Mouse (Mus musculus) limb, embryonic 15.5 days (tissue): ENCODE results near the gene Zfp638. TPM values are rescaled to one million over a fixed set of nuclear protein-coding genes. Genes with fewer than 3 reads are reported as not detected.

Source experiments
- ATAC-seq: fragments of 200-750 bp; cut with Nextera tagmentation; 2 replicates; pipeline ENCODE4 v1.8.0; 2017; ENCODE audit warnings: low read depth, moderate TSS enrichment; ENCODE audit not compliant: insufficient number of reproducible peaks, low FRiP score, low TSS enrichment
- H3K27ac ChIP-seq: fragments of 300-500 bp; sonication (generic); 2 replicates; pipeline ENCODE4 v1.5.1; 2015; ENCODE audit warnings: moderate library complexity, mild to moderate bottlenecking, inconsistent platforms
- H3K27me3 ChIP-seq: fragments of 300-500 bp; sonication (generic); 2 replicates; pipeline ENCODE4 v1.6.1; 2015; ENCODE audit warnings: inconsistent platforms
- H3K36me3 ChIP-seq: fragments of 300-500 bp; sonication (generic); 2 replicates; pipeline ENCODE4 v1.6.1; 2015; ENCODE audit warnings: inconsistent platforms
- H3K4me1 ChIP-seq: fragments of 300-500 bp; sonication (generic); 2 replicates; pipeline ENCODE4 v1.6.1; 2015; ENCODE audit warnings: inconsistent platforms
- H3K4me2 ChIP-seq: fragments of 300-500 bp; sonication (generic); 2 replicates; pipeline ENCODE4 v1.6.1; 2015; ENCODE audit warnings: mild to moderate bottlenecking, inconsistent platforms
- H3K4me3 ChIP-seq: fragments of 300-500 bp; sonication (generic); 2 replicates; pipeline ENCODE4 v1.5.1; 2015; ENCODE audit warnings: mild to moderate bottlenecking, inconsistent platforms
- H3K9ac ChIP-seq: fragments of 300-500 bp; sonication (generic); 2 replicates; pipeline ENCODE4 v1.6.1; 2015; ENCODE audit warnings: inconsistent platforms
- H3K9me3 ChIP-seq: fragments of 300-500 bp; sonication (generic); 2 replicates; pipeline ENCODE4 v1.6.1; 2016; ENCODE audit warnings: inconsistent platforms
- WGBS: fragments of 180-500 bp; shearing (Covaris S2); methylation state at CpG from one replicate; pipeline ENCODE4 v1.1.7; 2015; 5-methylcytosine and 5-hydroxymethylcytosine counted together
- polyA plus RNA-seq: library from polyadenylated mRNA; unstranded; fragments of >200 nt; fragmentation: Nextera tagmentation; extraction: Ambion mirVana; gene quantifications from 2 replicates; pipeline ENCODE4 v1.2.1, GENCODE M21; 2015

Gene Zfp638
- polyA plus RNA-seq, 1 experiment from 2014 or later: 59.3 TPM

- H3K4me3 ChIP-seq: no peak overlapping the region
- H3K4me2 ChIP-seq: no peak overlapping the region
- H3K27me3 ChIP-seq: no peaks in the 10 kb centered on the region
- H3K9me3 ChIP-seq: no peaks in the 10 kb centered on the region
- H3K9ac ChIP-seq: no peak overlapping the region
- no peak overlapping the region for H3K27ac ChIP-seq
- ATAC-seq: no peak
- no peaks in the 10 kb centered on the region for H3K36me3 ChIP-seq
- H3K4me1 ChIP-seq: no peaks in the 10 kb centered on the region
- 88% methylated on average over 2 of the region's 2 CpGs for WGBS
Observed at GRCm38 (mm10) chr6:83891687-83892086, 24.8 kb downstream of the Zfp638 start.

DNA sequence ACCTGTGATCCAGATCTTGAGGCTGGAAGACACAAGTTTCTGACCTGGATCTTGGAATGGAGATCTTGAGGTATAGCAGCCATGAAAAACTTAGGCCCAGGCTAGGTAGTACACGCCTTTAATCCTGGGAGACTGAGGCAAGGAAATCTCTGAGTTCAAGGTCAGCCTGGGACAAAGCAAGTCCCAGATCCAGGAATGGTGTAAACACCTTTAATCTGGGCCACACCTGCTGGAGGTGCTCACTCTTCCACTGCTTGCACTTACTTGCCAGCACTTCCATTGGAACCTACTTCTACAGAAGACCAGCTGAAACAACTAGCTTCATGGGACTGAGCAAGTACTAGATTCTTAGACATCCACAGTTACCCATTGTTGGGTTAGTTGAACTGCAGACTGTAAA is 26.2 kb downstream of the Zfp638 start:
- Histone ChIP-seq H3K27ac (no peak overlapping the region), H3K36me3 (no peaks in the 10 kb centered on the region), H3K9me3 (no peaks in the 10 kb centered on the region), H3K4me1 (no peaks in the 10 kb centered on the region), H3K4me2 (no peak overlapping the region), H3K27me3 (no peaks in the 10 kb centered on the region), H3K4me3 (no peak overlapping the region), H3K9ac (no peak overlapping the region)
- WGBS: 89% methylated on average over 1 of the region's 1 CpGs
- ATAC-seq: no peak

DNA sequence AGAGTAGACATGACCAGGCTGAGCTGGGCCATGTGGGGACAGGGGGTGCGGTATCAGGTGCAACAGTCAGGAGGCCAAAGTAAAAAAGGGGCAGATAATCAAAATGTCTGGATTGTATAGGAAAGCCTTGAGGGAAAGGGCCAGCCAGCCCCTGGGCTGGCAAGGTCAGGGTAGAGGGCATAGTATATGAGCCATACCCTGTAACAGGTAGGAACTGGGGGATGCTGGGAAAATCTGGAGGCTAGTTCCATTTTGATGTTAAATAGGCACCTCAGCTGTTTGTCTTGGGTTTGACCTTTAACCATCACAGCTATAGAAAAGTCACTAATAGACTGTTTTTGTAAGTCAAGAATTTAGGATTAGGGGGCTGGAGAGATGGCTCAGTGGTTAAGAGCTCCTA is 26.7 kb downstream of the Zfp638 start:
- ATAC-seq: no peak
- no peak overlapping the region for H3K4me3 ChIP-seq
- H3K4me2 ChIP-seq: no peak overlapping the region
- H3K4me1 ChIP-seq: no peaks in the 10 kb centered on the region
- H3K36me3 ChIP-seq: no peaks in the 10 kb centered on the region
- WGBS: 90% methylated on average over 1 of the region's 1 CpGs
- no peaks in the 10 kb centered on the region for H3K9me3 ChIP-seq
- no peaks in the 10 kb centered on the region for H3K27me3 ChIP-seq
- no peak overlapping the region for H3K27ac ChIP-seq
- no peak overlapping the region for H3K9ac ChIP-seq

- Histone ChIP-seq H3K9me3 (no peaks in the 10 kb centered on the region), H3K4me3 (no peak overlapping the region), H3K36me3 (no peaks in the 10 kb centered on the region), H3K27ac (no peak overlapping the region), H3K4me2 (no peak overlapping the region), H3K4me1 (no peaks in the 10 kb centered on the region), H3K9ac (no peak overlapping the region), H3K27me3 (no peaks in the 10 kb centered on the region)
- no peak for ATAC-seq
- WGBS: 66% methylated on average over 4 of the region's 4 CpGs
Observed at GRCm38 (mm10) chr6:83899142-83899541, 32.2 kb downstream of the Zfp638 start.

DNA sequence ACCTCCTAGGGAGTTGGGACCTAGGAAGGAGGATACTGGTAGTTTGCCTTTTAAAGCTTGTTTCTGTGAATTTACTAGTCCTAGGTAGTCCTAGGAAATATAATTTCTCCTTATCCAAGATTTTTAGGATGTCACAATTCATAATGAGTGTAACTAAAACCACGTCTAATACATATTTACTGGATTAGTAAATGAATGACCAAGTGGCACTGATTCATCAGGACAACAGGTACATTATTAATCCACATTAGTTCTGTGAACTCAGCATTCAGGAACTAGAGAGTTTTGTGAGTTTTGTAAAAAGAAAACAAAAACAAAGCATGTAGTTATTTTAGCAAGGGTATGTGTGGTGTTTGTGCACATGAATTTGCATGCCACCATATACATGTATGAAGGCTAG is 38.4 kb downstream of the Zfp638 start:
- Histone ChIP-seq H3K4me2 (no peak overlapping the region), H3K27ac (no peak overlapping the region), H3K4me3 (no peak overlapping the region), H3K9ac (no peak overlapping the region), H3K9me3 (no peaks in the 10 kb centered on the region), H3K27me3 (no peaks in the 10 kb centered on the region), H3K4me1 (no peaks in the 10 kb centered on the region), H3K36me3 (no peaks in the 10 kb centered on the region)
- 67% methylated on average over 1 of the region's 1 CpGs for WGBS
- no peak for ATAC-seq

DNA sequence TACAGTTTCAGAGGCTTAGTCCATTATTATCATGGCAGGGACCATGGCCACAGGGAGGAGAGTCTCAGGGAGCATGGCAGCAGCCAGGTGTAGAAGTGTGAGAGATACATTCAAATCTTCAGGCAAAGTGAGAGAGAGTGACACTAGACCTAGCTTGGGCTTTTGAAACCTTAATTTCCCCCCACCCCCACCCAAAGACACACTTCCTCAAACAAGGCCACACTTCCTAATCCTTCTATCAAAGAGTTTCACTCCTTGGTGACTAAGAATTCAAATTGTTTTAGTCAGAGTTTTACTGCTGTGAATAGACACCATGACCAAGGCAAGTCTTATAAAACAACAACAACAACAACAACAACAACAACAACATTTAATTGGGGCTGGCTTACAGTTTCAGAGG is 39.8 kb downstream of the Zfp638 start:
- Histone ChIP-seq H3K9me3 (no peaks in the 10 kb centered on the region), H3K4me2 (no peak overlapping the region), H3K27ac (no peak overlapping the region), H3K9ac (no peak overlapping the region), H3K4me1 (no peaks in the 10 kb centered on the region), H3K27me3 (no peaks in the 10 kb centered on the region), H3K4me3 (no peak overlapping the region), H3K36me3 (no peaks in the 10 kb centered on the region)
- ATAC-seq: no peak

DNA sequence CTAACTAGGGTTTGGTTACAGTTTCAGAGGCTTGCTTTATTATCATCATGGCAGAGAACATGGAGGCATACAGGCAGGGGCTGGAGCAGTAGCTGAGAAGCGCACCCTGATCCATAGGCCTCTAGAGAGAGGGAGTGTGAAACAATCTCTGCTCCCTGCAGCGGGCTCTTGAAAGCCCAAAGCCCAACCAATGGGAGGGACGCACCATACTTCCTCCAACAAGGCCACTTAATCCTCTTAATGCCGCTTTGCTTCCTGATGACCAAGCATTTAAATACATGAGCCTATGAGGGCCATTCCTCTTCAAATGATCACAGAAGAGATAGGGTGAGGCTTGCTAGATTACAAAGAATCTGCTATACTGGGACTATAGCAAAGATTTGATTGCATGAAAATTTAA is 41.5 kb downstream of the Zfp638 start:
- no peak overlapping the region for H3K4me3 ChIP-seq
- H3K27me3 ChIP-seq: 0 out of 2 replicates have a peak, but pooled peaks cover 3% of the 10 kb centered on the region
- no peak for ATAC-seq
- no peak overlapping the region for H3K27ac ChIP-seq
- no peak overlapping the region for H3K4me2 ChIP-seq
- H3K36me3 ChIP-seq: no peaks in the 10 kb centered on the region
- no peaks in the 10 kb centered on the region for H3K4me1 ChIP-seq
- H3K9ac ChIP-seq: no peak overlapping the region
- WGBS: 33% methylated on average over 4 of the region's 4 CpGs
- H3K9me3 ChIP-seq: no peaks in the 10 kb centered on the region

DNA sequence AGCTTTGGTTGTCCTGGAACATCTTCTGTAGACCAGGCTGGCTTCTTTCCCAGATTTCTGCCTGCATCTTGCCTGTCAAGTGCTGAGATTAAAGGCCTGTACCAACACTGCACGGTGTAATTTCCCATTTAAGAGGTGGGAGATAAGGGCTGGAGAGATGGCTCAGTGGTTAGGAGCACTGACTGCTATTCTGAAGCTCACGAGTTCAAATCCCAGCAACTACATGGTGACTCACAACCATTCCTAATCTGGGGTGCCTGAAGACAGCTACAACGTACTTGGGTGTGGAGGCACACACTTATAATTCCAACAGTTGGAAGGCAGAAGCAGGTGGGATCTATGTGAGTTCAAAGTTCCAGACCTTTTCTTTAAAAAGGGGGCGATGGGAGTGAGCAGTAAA is 46.8 kb downstream of the Zfp638 start:
- H3K27me3 ChIP-seq: 0 out of 2 replicates have a peak, but pooled peaks cover 3% of the 10 kb centered on the region
- H3K4me3 ChIP-seq: peak overlapping the region; percentile 97
- H3K9ac ChIP-seq: no peak overlapping the region
- no peak for ATAC-seq
- 0 out of 2 replicates have a peak overlapping the region, but pooled peaks have one; percentile 15 for H3K4me2 ChIP-seq
- H3K9me3 ChIP-seq: no peaks in the 10 kb centered on the region
- H3K36me3 ChIP-seq: no peaks in the 10 kb centered on the region
- H3K4me1 ChIP-seq: no peaks in the 10 kb centered on the region
- WGBS: 41% methylated on average over 4 of the region's 4 CpGs
- H3K27ac ChIP-seq: no peak overlapping the region

- Histone ChIP-seq H3K27ac (peak overlapping the region; percentile 98), H3K36me3 (no peaks in the 10 kb centered on the region), H3K9me3 (no peaks in the 10 kb centered on the region), H3K9ac (peak overlapping the region; percentile 98), H3K27me3 (0 out of 2 replicates have a peak, but pooled peaks cover 3% of the 10 kb centered on the region), H3K4me2 (peak overlapping the region; percentile 50; the same call in 1 of the 2 replicates), H3K4me3 (peak overlapping the region; percentile 97), H3K4me1 (no peaks in the 10 kb centered on the region)
- 0% methylated on average over 49 of the region's 50 CpGs for WGBS
- ATAC-seq: peak; percentile 97
Observed at GRCm38 (mm10) chr6:83914183-83914719, 47.3 kb downstream of the Zfp638 start.

DNA sequence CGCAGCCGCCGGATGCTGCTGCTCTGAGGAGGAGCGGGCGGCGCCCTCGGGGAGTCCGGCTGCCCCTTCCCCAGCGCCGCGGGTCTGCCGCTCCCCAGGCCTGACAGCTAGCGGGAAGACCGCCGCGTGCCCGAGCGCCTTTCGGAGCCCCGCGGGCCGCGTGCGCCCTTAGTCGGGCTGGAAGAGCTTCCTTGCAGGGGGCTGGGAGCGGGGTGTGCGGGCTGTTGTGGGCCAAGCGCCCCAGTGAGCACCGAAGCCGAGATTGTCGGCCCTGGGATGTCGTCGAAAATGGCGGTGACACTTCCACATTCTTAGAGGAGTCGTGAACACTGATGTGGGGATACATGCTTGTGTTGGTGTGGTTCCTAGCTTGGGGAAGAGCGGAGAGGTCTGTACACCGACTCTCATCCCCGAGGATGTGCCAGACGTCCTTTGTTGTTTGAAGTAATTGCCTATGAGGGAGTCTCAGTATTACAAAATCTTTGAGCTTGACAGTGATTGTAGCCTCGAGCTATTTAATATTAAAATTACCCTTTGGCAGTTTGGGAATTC is 47.9 kb downstream of the Zfp638 start:
- under 1% methylated on average over 40 of the region's 40 CpGs for WGBS
- no peaks in the 10 kb centered on the region for H3K9me3 ChIP-seq
- H3K9ac ChIP-seq: peak overlapping the region; percentile 98
- H3K4me2 ChIP-seq: peak overlapping the region; percentile 50
- peak overlapping the region; percentile 97 for H3K4me3 ChIP-seq
- H3K36me3 ChIP-seq: no peaks in the 10 kb centered on the region
- peak overlapping the region; percentile 98 for H3K27ac ChIP-seq
- 0 out of 2 replicates have a peak, but pooled peaks cover 3% of the 10 kb centered on the region for H3K27me3 ChIP-seq
- peak; percentile 62 for ATAC-seq
- no peaks in the 10 kb centered on the region for H3K4me1 ChIP-seq

- no peaks in the 10 kb centered on the region for H3K9me3 ChIP-seq
- H3K4me2 ChIP-seq: no peak overlapping the region
- peaks cover 16% of the 10 kb centered on the region for H3K36me3 ChIP-seq
- H3K27me3 ChIP-seq: no peaks in the 10 kb centered on the region
- H3K9ac ChIP-seq: no peak overlapping the region
- 76% methylated on average over 1 of the region's 1 CpGs for WGBS
- H3K4me3 ChIP-seq: no peak overlapping the region
- ATAC-seq: no peak
- no peaks in the 10 kb centered on the region for H3K4me1 ChIP-seq
- no peak overlapping the region for H3K27ac ChIP-seq
Observed at GRCm38 (mm10) chr6:83927418-83927817, 60.5 kb downstream of the Zfp638 start.

DNA sequence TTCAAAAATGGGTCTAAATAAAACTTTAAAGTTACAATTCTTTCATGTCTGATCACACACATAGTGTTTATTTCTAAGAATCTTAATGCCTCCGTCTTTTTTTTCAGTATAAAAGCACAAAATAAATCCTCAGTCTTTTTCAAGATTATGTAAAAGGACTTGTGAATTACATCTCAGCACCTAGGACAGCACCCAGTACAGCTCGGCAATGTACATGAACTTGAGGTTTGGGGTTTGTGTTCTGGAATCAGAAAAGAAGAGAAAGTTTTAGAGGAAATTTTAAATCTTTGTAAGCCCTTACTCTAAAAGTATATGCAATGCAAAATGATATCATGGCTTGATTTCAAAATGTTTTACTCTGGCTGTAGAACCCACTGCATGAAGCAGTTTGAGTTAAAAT is 61.3 kb downstream of the Zfp638 start:
- ATAC-seq: no peak
- WGBS: 55% methylated on average over 2 of the region's 2 CpGs
- H3K4me3 ChIP-seq: no peak overlapping the region
- no peak overlapping the region for H3K9ac ChIP-seq
- no peaks in the 10 kb centered on the region for H3K27me3 ChIP-seq
- no peaks in the 10 kb centered on the region for H3K4me1 ChIP-seq
- no peak overlapping the region for H3K4me2 ChIP-seq
- no peaks in the 10 kb centered on the region for H3K9me3 ChIP-seq
- peaks cover 16% of the 10 kb centered on the region for H3K36me3 ChIP-seq
- H3K27ac ChIP-seq: no peak overlapping the region

DNA sequence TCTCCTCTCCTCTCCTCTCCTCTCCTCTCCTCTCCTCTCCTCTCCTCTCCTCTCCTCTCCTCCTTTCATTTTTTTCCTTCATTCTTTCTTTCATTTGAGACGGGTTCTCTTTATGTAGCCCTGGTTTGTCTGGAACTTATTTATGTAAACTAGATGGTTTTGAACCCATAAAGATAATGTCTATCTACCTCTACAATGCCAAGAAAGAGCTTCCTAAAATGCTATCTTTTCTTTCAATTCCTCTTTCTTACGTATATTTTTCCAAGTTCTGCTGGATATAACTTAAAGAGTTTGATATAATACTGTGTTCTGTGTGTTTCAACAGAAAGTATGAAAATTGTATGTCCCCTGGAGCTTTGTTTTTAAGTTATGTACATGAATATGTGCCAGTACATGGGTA is 72.6 kb downstream of the Zfp638 start:
- WGBS: 98% methylated on average over 2 of the region's 2 CpGs

More for the DNA sequence above, 72.6 kb downstream of the Zfp638 start:
- H3K9ac ChIP-seq: no peak overlapping the region
- no peaks in the 10 kb centered on the region for H3K9me3 ChIP-seq
- no peak overlapping the region for H3K27ac ChIP-seq
- peaks cover 32% of the 10 kb centered on the region for H3K36me3 ChIP-seq
- H3K4me1 ChIP-seq: no peaks in the 10 kb centered on the region
- H3K4me2 ChIP-seq: no peak overlapping the region
- no peaks in the 10 kb centered on the region for H3K27me3 ChIP-seq
- ATAC-seq: no peak
- no peak overlapping the region for H3K4me3 ChIP-seq
